Mouse (Mus musculus) thymus, adult 2 months (tissue): ENCODE measurements around the gene Tnip3.

ENCODE experiments used
- CTCF ChIP-seq: fragments of 200-500 bp; IDR thresholded peaks from 2 replicates; pipeline ENCODE4 v1.5.1; 2012; ENCODE audit warnings: mild to moderate bottlenecking, control low read depth, low read length, moderate library complexity, borderline replicate concordance; ENCODE audit not compliant: control insufficient read depth, poor library complexity, insufficient read depth; ENCODE audit errors: extremely low read depth
- POLR2A ChIP-seq: fragments of 200-500 bp; IDR thresholded peaks from 2 replicates; pipeline ENCODE4 v1.6.1; 2012; ENCODE audit warnings: mild to moderate bottlenecking, low read length, control low read depth, moderate library complexity; ENCODE audit not compliant: control insufficient read depth, poor library complexity, insufficient read depth; ENCODE audit errors: extremely low read depth

DNA sequence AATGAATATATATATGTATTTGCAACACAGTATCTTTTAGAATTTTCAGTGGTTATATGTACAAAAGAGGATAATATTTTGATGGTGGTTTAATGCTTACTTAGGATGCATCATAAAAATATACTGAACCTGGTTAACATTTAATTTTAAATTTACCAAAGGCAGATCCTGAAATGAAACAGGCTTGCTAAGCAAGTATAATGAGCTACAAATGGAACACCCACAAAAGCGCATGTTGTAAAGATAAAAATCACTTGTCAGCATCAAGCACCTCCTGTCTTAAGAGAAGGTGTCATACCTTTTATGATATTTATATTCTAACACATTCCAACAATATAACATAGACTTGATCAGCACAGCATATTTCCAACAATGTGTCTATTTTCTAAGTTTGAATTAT, 8.6 kb downstream of the Tnip3 start:
- no peak for TF ChIP-seq POLR2A
- no peak for TF ChIP-seq CTCF
